Mouse (Mus musculus): ENCODE measurements around the gene Sema3c. TPM values are rescaled to one million over a fixed set of nuclear protein-coding genes. Genes with fewer than 3 reads are reported as not detected.

The Sema3c gene
- total and polyA plus RNA-seq, 2 experiments = 0.28 to 0.55 TPM

DNA sequence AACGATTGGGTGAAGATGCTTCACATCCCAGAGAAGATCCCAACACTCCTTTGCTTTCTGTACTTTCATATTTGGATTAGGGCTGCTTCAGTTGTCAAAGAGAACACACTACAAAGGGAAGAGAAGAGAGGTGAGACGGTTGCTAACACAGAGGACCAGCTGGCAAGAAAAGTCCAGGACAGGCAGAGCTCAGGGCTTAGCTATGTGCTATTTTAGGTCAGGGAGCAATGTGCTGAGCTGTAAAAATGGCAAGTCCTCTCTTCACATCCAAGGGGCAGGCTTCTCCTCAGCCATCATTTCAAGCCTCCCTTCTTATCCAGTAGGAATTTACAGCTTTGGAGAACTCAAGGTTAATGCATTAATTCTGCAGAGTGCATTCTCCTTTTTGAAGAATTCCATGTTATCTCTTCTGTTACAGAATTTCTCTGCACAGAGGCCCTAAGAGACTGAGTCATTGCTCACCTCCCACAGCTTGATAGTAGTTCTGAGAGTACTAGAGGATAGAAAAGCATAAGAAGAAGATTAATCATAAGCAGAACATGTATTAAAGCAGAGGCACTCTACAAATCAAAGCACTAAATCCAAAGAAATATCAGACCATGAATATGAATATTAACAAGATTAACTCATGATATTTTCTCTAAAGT lies 10.3 kb downstream of the Sema3c start:
- WGBS = 59% methylated on average over 2 of the region's 2 CpGs
- TF ChIP-seq CTCF (IDR thresholded peaks at IDR 0.05; ENCODE audit: low read depth, low read length) (no peak), POLR2A (IDR thresholded peaks at IDR 0.05; ENCODE audit: extremely low read depth, insufficient read depth, low read length) (no peak)
- H3K79me2 ChIP-seq (ENCODE audit: control insufficient read depth, insufficient read depth, low read length) = no peaks in the 10 kb centered on the region
- no peaks in the 10 kb centered on the region for H3K4me1 ChIP-seq (ENCODE audit: control insufficient read depth, insufficient read depth, low read length)
- H3K4me3 ChIP-seq (ENCODE audit: insufficient read depth, low read depth, low read length) = no peak overlapping the region
- H3K9ac ChIP-seq (ENCODE audit: low read depth, low read length) = no peak overlapping the region
- DNase-seq (ENCODE audit: extremely low read depth, low read depth, low spot score) = no peak
- H3K27me3 ChIP-seq (ENCODE audit: control insufficient read depth, insufficient read depth, low read length) = no peaks in the 10 kb centered on the region
- H3K36me3 ChIP-seq (ENCODE audit: control insufficient read depth, insufficient read depth, low read length) = no peaks in the 10 kb centered on the region
- no peak overlapping the region for H3K27ac ChIP-seq (replicated peaks; ENCODE audit: insufficient read depth, low read depth, low read length)

DNA sequence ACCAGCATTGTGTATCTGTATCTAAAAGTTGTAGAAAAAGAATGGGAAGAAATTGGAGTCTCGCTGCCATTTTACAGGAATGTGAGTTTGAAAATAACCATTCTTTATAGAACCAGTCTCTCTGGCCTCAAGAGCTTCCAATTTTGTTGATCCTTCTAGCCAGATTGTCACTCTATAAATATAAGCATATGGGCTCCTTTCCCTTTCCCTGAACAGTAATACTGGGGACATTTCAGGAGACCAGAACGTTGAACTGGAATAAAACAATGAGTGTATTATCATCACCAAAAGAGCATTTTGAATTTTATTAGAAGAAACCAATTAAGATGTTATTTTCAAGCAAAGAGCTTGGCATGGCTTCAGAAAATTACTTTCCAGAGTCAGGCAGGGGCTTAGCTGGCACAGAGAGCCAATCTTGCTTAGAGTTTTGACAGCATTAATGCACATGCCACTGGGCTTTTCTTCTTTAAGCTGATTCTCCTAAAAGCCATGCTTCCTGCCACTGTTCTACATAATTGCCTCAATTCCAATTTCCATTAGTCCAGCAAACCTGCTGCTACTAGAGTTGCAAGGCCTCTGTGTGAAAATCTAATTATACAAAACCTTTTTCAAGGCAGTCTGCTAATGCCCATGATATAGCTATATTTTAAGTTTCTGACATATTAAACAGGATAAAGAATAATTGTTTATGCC lies 12.6 kb downstream of the Sema3c start:
- Histone ChIP-seq H3K27me3 (ENCODE audit: control insufficient read depth, insufficient read depth, low read length) (no peaks in the 10 kb centered on the region), H3K36me3 (ENCODE audit: control insufficient read depth, insufficient read depth, low read length) (no peaks in the 10 kb centered on the region)
- 91% methylated on average over 2 of the region's 2 CpGs for WGBS

DNA sequence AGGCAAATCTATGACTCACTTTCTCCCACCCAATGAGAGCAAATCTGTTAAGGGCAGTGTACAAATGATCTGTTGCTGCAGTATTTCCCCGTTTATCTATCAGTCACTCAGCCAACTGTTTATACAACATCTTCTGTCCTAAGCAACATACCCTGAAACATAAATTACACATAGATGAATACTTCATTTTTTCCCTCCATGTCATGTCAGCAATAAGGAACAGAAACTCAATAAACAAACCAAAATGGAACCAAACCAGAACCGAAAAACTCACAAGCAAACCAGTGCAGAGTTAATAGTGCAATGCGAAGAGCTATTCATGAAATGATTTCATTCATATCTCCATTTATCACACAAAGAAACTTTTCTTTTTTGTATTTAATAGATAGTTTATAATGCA lies 17.8 kb downstream of the Sema3c start:
- H3K79me2 ChIP-seq (ENCODE audit: control insufficient read depth, insufficient read depth, low read length) = no peaks in the 10 kb centered on the region
- 89% methylated on average over 3 of the region's 3 CpGs for WGBS
- H3K27me3 ChIP-seq (ENCODE audit: control insufficient read depth, insufficient read depth, low read length) = no peaks in the 10 kb centered on the region
- no peak overlapping the region for H3K9ac ChIP-seq (ENCODE audit: low read depth, low read length)
- no peak for TF ChIP-seq CTCF (IDR thresholded peaks at IDR 0.05; ENCODE audit: low read depth, low read length)
- no peak for TF ChIP-seq POLR2A (IDR thresholded peaks at IDR 0.05; ENCODE audit: extremely low read depth, insufficient read depth, low read length)
- H3K4me3 ChIP-seq (ENCODE audit: insufficient read depth, low read depth, low read length) = no peak overlapping the region
- H3K4me1 ChIP-seq (ENCODE audit: control insufficient read depth, insufficient read depth, low read length) = no peaks in the 10 kb centered on the region
- no peaks in the 10 kb centered on the region for H3K36me3 ChIP-seq (ENCODE audit: control insufficient read depth, insufficient read depth, low read length)
- no peak overlapping the region for H3K27ac ChIP-seq (replicated peaks; ENCODE audit: insufficient read depth, low read depth, low read length)
- no peak for DNase-seq (ENCODE audit: extremely low read depth, low read depth, low spot score)

More for the DNA sequence above, 12.6 kb downstream of the Sema3c start:
- Histone ChIP-seq H3K79me2 (ENCODE audit: control insufficient read depth, insufficient read depth, low read length) (no peaks in the 10 kb centered on the region), H3K4me3 (ENCODE audit: insufficient read depth, low read depth, low read length) (no peak overlapping the region), H3K27ac (replicated peaks; ENCODE audit: insufficient read depth, low read depth, low read length) (no peak overlapping the region), H3K9ac (ENCODE audit: low read depth, low read length) (no peak overlapping the region), H3K4me1 (ENCODE audit: control insufficient read depth, insufficient read depth, low read length) (no peaks in the 10 kb centered on the region)
- no peak for DNase-seq (ENCODE audit: extremely low read depth, low read depth, low spot score)
- no peak for TF ChIP-seq POLR2A (IDR thresholded peaks at IDR 0.05; ENCODE audit: extremely low read depth, insufficient read depth, low read length)
- TF ChIP-seq CTCF (IDR thresholded peaks at IDR 0.05; ENCODE audit: low read depth, low read length) = no peak

DNA sequence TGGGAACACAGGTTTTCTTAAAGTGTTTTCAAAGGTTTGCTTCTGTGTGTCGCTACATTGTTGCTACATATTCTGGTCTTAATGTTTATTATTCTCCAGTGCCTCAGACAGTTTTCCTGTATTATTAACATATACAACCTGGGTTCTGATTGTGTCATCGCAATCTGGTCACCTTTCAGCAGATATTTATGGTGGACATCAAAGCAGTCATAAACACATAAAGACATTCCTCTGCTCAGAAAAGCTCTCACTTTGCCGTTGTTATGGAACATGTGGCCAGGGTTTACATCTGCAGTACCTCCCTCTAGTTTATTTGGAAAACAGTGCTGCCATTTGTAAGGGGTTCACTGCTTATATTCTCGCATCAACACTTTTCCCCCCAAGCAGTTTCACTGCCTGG lies 27.6 kb downstream of the Sema3c start:
- Histone ChIP-seq H3K36me3 (ENCODE audit: control insufficient read depth, insufficient read depth, low read length) (no peaks in the 10 kb centered on the region), H3K9ac (ENCODE audit: low read depth, low read length) (no peak overlapping the region), H3K27me3 (ENCODE audit: control insufficient read depth, insufficient read depth, low read length) (no peaks in the 10 kb centered on the region), H3K79me2 (ENCODE audit: control insufficient read depth, insufficient read depth, low read length) (no peaks in the 10 kb centered on the region), H3K4me3 (ENCODE audit: insufficient read depth, low read depth, low read length) (no peak overlapping the region), H3K4me1 (ENCODE audit: control insufficient read depth, insufficient read depth, low read length) (no peaks in the 10 kb centered on the region), H3K27ac (replicated peaks; ENCODE audit: insufficient read depth, low read depth, low read length) (no peak overlapping the region)
- TF ChIP-seq POLR2A (IDR thresholded peaks at IDR 0.05; ENCODE audit: extremely low read depth, insufficient read depth, low read length) (no peak), CTCF (IDR thresholded peaks at IDR 0.05; ENCODE audit: low read depth, low read length) (no peak)
- no peak for DNase-seq (ENCODE audit: extremely low read depth, low read depth, low spot score)
- WGBS = 78% methylated on average over 4 of the region's 4 CpGs

DNA sequence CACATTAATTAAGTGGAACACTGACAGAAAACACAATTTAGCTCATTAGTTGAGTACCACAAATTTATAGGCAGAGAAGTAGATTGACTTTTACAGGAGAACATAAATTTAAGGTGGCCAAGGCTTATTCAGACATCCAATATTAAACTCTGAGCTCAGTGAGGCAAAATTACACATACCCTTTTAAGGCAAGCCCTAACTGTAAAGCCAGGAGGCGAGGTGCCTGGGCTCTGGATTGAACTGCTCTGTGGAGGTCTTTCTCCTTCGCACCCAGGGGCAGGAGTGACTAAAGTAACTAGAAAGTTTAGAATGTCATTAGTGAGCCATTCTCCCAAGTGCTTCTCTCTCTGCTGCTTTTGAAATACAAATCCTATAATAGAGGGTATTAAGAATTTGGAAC lies 46.5 kb downstream of the Sema3c start:
- Histone ChIP-seq H3K79me2 (ENCODE audit: control insufficient read depth, insufficient read depth, low read length) (no peaks in the 10 kb centered on the region), H3K4me1 (ENCODE audit: control insufficient read depth, insufficient read depth, low read length) (no peaks in the 10 kb centered on the region), H3K27ac (replicated peaks; ENCODE audit: insufficient read depth, low read depth, low read length) (no peak overlapping the region), H3K36me3 (ENCODE audit: control insufficient read depth, insufficient read depth, low read length) (no peaks in the 10 kb centered on the region), H3K9ac (ENCODE audit: low read depth, low read length) (no peak overlapping the region), H3K27me3 (ENCODE audit: control insufficient read depth, insufficient read depth, low read length) (no peaks in the 10 kb centered on the region), H3K4me3 (ENCODE audit: insufficient read depth, low read depth, low read length) (no peak overlapping the region)
- no peak for DNase-seq (ENCODE audit: extremely low read depth, low read depth, low spot score)
- TF ChIP-seq CTCF (IDR thresholded peaks at IDR 0.05; ENCODE audit: low read depth, low read length) (no peak), POLR2A (IDR thresholded peaks at IDR 0.05; ENCODE audit: extremely low read depth, insufficient read depth, low read length) (no peak)
- 79% methylated on average over 2 of the region's 2 CpGs for WGBS

DNA sequence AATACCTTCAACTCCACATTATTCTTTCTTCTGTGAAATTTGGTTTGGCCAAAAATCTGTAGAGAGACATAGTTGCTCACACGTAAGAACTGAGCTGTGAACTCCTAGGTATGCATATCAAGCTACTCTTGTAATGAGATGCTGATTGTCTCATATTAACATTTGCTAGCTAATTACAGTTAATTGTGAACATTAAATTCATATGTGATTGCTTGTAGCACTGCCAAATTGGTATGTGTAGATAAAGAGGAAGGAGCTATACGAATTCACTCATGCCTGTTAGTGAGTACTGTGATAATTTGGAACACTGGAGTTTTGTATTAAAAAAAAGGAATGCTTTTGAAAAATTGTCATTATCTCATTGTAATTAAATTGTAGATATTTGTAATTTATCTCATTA lies 48.5 kb downstream of the Sema3c start:
- H3K27ac ChIP-seq (replicated peaks; ENCODE audit: insufficient read depth, low read depth, low read length) = no peak overlapping the region
- H3K9ac ChIP-seq (ENCODE audit: low read depth, low read length) = no peak overlapping the region
- H3K4me1 ChIP-seq (ENCODE audit: control insufficient read depth, insufficient read depth, low read length) = no peaks in the 10 kb centered on the region
- DNase-seq (ENCODE audit: extremely low read depth, low read depth, low spot score) = no peak
- H3K4me3 ChIP-seq (ENCODE audit: insufficient read depth, low read depth, low read length) = no peak overlapping the region
- no peaks in the 10 kb centered on the region for H3K27me3 ChIP-seq (ENCODE audit: control insufficient read depth, insufficient read depth, low read length)
- H3K79me2 ChIP-seq (ENCODE audit: control insufficient read depth, insufficient read depth, low read length) = no peaks in the 10 kb centered on the region
- TF ChIP-seq POLR2A (IDR thresholded peaks at IDR 0.05; ENCODE audit: extremely low read depth, insufficient read depth, low read length) = no peak
- no peak for TF ChIP-seq CTCF (IDR thresholded peaks at IDR 0.05; ENCODE audit: low read depth, low read length)
- WGBS = 78% methylated on average over 2 of the region's 2 CpGs
- no peaks in the 10 kb centered on the region for H3K36me3 ChIP-seq (ENCODE audit: control insufficient read depth, insufficient read depth, low read length)
